Mouse (Mus musculus) midbrain, embryonic 14.5 days (tissue): ENCODE results near the gene Impg1. TPM values are rescaled to one million over a fixed set of nuclear protein-coding genes. Genes with fewer than 3 reads are reported as not detected.
A peak's percentile ranks its signal among the peaks of the same experiment; 100 is the strongest.

Experiments
- ATAC-seq: fragments of 200-750 bp; cut with Nextera tagmentation; 2 replicates; pipeline ENCODE4 v1.8.0; 2017; ENCODE audit warnings: moderate number of reproducible peaks, moderate library complexity; ENCODE audit not compliant: low FRiP score, low TSS enrichment
- DNase-seq: peaks from one replicate; pipeline ENCODE4 v3.0.0-alpha.2; 2015
- H3K27ac ChIP-seq: fragments of 300-500 bp; sonication (generic); replicated peaks from 2 replicates; pipeline ENCODE4 v1.5.1; 2014; ENCODE audit warnings: mild to moderate bottlenecking, low read depth, low read length, moderate library complexity
- H3K27me3 ChIP-seq: fragments of 300-500 bp; sonication (generic); 2 replicates; pipeline ENCODE4 v1.6.1; 2014; ENCODE audit warnings: low read length, control low read depth, mixed read lengths; ENCODE audit not compliant: control insufficient read depth, insufficient read depth
- H3K36me3 ChIP-seq: fragments of 300-500 bp; sonication (generic); 2 replicates; pipeline ENCODE4 v1.6.1; 2014; ENCODE audit warnings: low read length, control low read depth; ENCODE audit not compliant: control insufficient read depth, insufficient read depth
- H3K4me1 ChIP-seq: fragments of 300-500 bp; sonication (generic); 2 replicates; pipeline ENCODE4 v1.6.1; 2014; ENCODE audit warnings: mild to moderate bottlenecking, antibody characterized with exemption, low read length, control low read depth; ENCODE audit not compliant: control insufficient read depth, insufficient read depth
- H3K4me2 ChIP-seq: fragments of 300-500 bp; sonication (generic); 2 replicates; pipeline ENCODE4 v1.6.1; 2014; ENCODE audit warnings: mild to moderate bottlenecking, low read length, moderate library complexity
- H3K4me3 ChIP-seq: fragments of 300-500 bp; sonication (generic); replicated peaks from 2 replicates; pipeline ENCODE4 v1.5.1; 2014; ENCODE audit warnings: low read depth, low read length
- H3K9ac ChIP-seq: fragments of 300-500 bp; sonication (generic); replicated peaks from 2 replicates; pipeline ENCODE4 v1.6.1; 2014; ENCODE audit warnings: mild to moderate bottlenecking, low read length, moderate library complexity
- H3K9me3 ChIP-seq: fragments of 300-500 bp; sonication (generic); 2 replicates; pipeline ENCODE4 v1.6.1; 2016; ENCODE audit warnings: low read length, control low read depth, mixed read lengths; ENCODE audit not compliant: control insufficient read depth
- WGBS: fragments of 180-500 bp; shearing (Covaris S2); extraction: QIAGEN DNeasy Blood & Tissue Kit; methylation state at CpG from one replicate; pipeline ENCODE4 v1.1.7; 2014; 5-methylcytosine and 5-hydroxymethylcytosine counted together
- polyA plus RNA-seq: library from polyadenylated mRNA; unstranded; fragments of >200 nt; fragmentation: Nextera tagmentation; extraction: Ambion mirVana; gene quantifications from 2 replicates; pipeline ENCODE4 v1.2.1, GENCODE M21; 2014

Impg1 gene
- polyA plus RNA-seq = not detected in 2 replicates

GRCm38 (mm10) chr9:80465381-80465780, at the start of gene Impg1:
Impg1 (minus strand) TSS chr9:80465481.
- H3K36me3 ChIP-seq = no peaks in the 10 kb centered on the region
- no peak within 1 kb of the TSS for H3K4me2 ChIP-seq
- no peak within 1 kb of the TSS for H3K9ac ChIP-seq
- H3K4me3 ChIP-seq = no peak within 1 kb of the TSS
- ATAC-seq = no peak
- no peaks in the 10 kb centered on the region for H3K4me1 ChIP-seq
- DNase-seq = no peak
- no peaks in the 10 kb centered on the region for H3K9me3 ChIP-seq
- no peaks in the 10 kb centered on the region for H3K27me3 ChIP-seq
- 60% methylated on average over 6 of the region's 6 CpGs for WGBS
- no peak within 1 kb of the TSS for H3K27ac ChIP-seq

GRCm38 (mm10) chr9:80509464-80510153, 44.3 kb upstream of the Impg1 start:
- Histone ChIP-seq H3K9me3 (no peaks in the 10 kb centered on the region), H3K9ac (no peak overlapping the region), H3K4me1 (no peaks in the 10 kb centered on the region), H3K36me3 (no peaks in the 10 kb centered on the region), H3K4me2 (no peak overlapping the region), H3K27me3 (no peaks in the 10 kb centered on the region), H3K4me3 (no peak overlapping the region), H3K27ac (no peak overlapping the region)
- ATAC-seq (no peak), DNase-seq (no peak)
- WGBS = 91% methylated on average over 7 of the region's 7 CpGs

GRCm38 (mm10) chr9:80504496-80505012, 39.3 kb upstream of the Impg1 start:
- Histone ChIP-seq H3K9me3 (no peaks in the 10 kb centered on the region), H3K9ac (no peak overlapping the region), H3K36me3 (no peaks in the 10 kb centered on the region), H3K4me1 (no peaks in the 10 kb centered on the region), H3K27ac (no peak overlapping the region), H3K27me3 (no peaks in the 10 kb centered on the region), H3K4me3 (no peak overlapping the region), H3K4me2 (no peak overlapping the region)
- WGBS = 54% methylated on average over 2 of the region's 2 CpGs
- DNase-seq = no peak
- ATAC-seq = no peak

GRCm38 (mm10) chr9:80491591-80491990, 26.3 kb upstream of the Impg1 start:
- 62% methylated on average over 4 of the region's 4 CpGs for WGBS
- ATAC-seq = peak; percentile 66; the same call in 1 of the 2 replicates
- peak; percentile 74 for DNase-seq
- no peaks in the 10 kb centered on the region for H3K27me3 ChIP-seq
- H3K4me3 ChIP-seq = no peak overlapping the region
- H3K9me3 ChIP-seq = no peaks in the 10 kb centered on the region
- H3K9ac ChIP-seq = no peak overlapping the region
- H3K4me1 ChIP-seq = no peaks in the 10 kb centered on the region
- no peaks in the 10 kb centered on the region for H3K36me3 ChIP-seq
- no peak overlapping the region for H3K4me2 ChIP-seq
- H3K27ac ChIP-seq = no peak overlapping the region

GRCm38 (mm10) chr9:80460420-80460819, 4.9 kb downstream of the Impg1 start:
- Histone ChIP-seq H3K4me1 (no peaks in the 10 kb centered on the region), H3K4me2 (no peak overlapping the region), H3K36me3 (no peaks in the 10 kb centered on the region), H3K27me3 (no peaks in the 10 kb centered on the region), H3K4me3 (no peak overlapping the region), H3K9me3 (no peaks in the 10 kb centered on the region), H3K27ac (no peak overlapping the region), H3K9ac (no peak overlapping the region)
- DNase-seq (no peak), ATAC-seq (no peak)
- 76% methylated on average over 4 of the region's 4 CpGs for WGBS

GRCm38 (mm10) chr9:80450467-80451261, 14.6 kb downstream of the Impg1 start:
- no peak for ATAC-seq
- H3K27ac ChIP-seq = no peak overlapping the region

GRCm38 (mm10) chr9:80441096-80441710, 24.1 kb downstream of the Impg1 start:
- 66% methylated on average over 5 of the region's 5 CpGs for WGBS
- 0 out of 2 replicates have a peak, but pooled peaks have one; percentile 52 for ATAC-seq

More at GRCm38 (mm10) chr9:80450467-80451261, 14.6 kb downstream of the Impg1 start:
- H3K4me3 ChIP-seq = no peak overlapping the region
- H3K4me1 ChIP-seq = no peaks in the 10 kb centered on the region
- H3K9ac ChIP-seq = no peak overlapping the region
- H3K36me3 ChIP-seq = no peaks in the 10 kb centered on the region
- H3K9me3 ChIP-seq = no peaks in the 10 kb centered on the region
- H3K4me2 ChIP-seq = no peak overlapping the region
- no peak for DNase-seq
- WGBS = 38% methylated on average over 3 of the region's 3 CpGs
- H3K27me3 ChIP-seq = no peaks in the 10 kb centered on the region

GRCm38 (mm10) chr9:80391404-80391803, 73.9 kb downstream of the Impg1 start:
- Histone ChIP-seq H3K4me3 (no peak overlapping the region), H3K27ac (no peak overlapping the region), H3K27me3 (no peaks in the 10 kb centered on the region), H3K4me1 (no peaks in the 10 kb centered on the region), H3K4me2 (no peak overlapping the region), H3K36me3 (no peaks in the 10 kb centered on the region), H3K9ac (no peak overlapping the region), H3K9me3 (no peaks in the 10 kb centered on the region)
- 69% methylated on average over 3 of the region's 3 CpGs for WGBS
- DNase-seq (no peak), ATAC-seq (no peak)

More at GRCm38 (mm10) chr9:80441096-80441710, 24.1 kb downstream of the Impg1 start:
- H3K36me3 ChIP-seq = no peaks in the 10 kb centered on the region
- H3K4me1 ChIP-seq = no peaks in the 10 kb centered on the region
- H3K4me2 ChIP-seq = no peak overlapping the region
- no peaks in the 10 kb centered on the region for H3K27me3 ChIP-seq
- no peak overlapping the region for H3K27ac ChIP-seq
- no peak overlapping the region for H3K4me3 ChIP-seq
- no peaks in the 10 kb centered on the region for H3K9me3 ChIP-seq
- H3K9ac ChIP-seq = no peak overlapping the region
- no peak for DNase-seq
